Mouse (Mus musculus): ENCODE measurements at regions not wholly inside any gene's neighbourhood (a gene's known extent, or its start where the extent isn't known, plus 50 kb on each side); places are given as distances from the start of the nearest gene placed in this dataset.
"Not testable (repeated sequence)": the region's sequence is repeated elsewhere in the genome, so short reads cannot be mapped to it uniquely, and the experiment has no call there.

DNA sequence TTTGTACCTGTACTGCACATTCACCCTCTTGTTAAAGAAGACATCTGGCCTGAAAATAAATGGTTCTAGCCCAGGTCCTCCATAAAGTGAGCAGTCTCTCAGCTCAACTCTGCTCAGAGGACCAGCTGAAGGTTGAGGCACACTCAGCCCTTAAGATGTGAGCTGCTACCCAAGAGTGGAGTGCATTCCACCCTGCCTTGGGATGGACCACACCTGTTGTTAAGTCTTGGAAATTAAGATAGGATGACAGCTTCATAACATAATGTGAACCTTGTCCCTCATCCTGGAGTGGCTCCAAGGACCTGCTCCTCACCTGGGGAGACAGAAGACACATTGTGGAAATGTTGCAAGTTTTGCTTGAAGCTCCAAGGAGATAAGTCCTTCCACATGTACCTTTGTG, 200.5 kb upstream of the Thpo start:
- DNase-seq (ENCODE audit: extremely low spot score, low spot score); H3K9me3 ChIP-seq; H3K36me3 ChIP-seq (replicated peaks); H3K4me1 ChIP-seq; H3K4me3 ChIP-seq; H3K27me3 ChIP-seq (ENCODE audit: poor library complexity, severe bottlenecking); H3K27ac ChIP-seq: not testable (repeated sequence)

DNA sequence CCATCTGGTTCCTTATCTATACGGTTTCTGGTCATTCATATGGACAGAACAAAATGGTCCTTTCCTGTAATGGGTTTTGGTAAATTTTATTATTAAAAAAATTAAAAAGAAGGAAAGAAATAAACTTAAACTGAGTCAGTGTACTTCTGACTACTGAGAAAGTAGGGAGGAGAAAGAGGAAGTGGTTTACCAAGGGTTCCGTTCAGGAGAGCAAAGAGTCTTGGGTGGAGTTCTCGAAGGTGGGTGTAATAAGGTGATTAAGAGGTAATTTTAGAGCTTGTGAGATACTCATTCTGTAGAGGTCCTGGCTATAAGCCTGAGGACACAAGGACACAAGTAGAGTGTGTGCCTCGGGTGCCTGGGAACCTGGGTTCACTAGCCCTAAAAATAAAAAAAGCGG, 195.7 kb upstream of the Thpo start:
- not testable (repeated sequence) for DNase-seq (ENCODE audit: extremely low spot score, low spot score); H3K27ac ChIP-seq; H3K9me3 ChIP-seq; H3K4me3 ChIP-seq; H3K4me1 ChIP-seq; H3K27me3 ChIP-seq (ENCODE audit: poor library complexity, severe bottlenecking); H3K36me3 ChIP-seq (replicated peaks)
- WGBS = 89% methylated on average over 5 of the region's 5 CpGs

DNA sequence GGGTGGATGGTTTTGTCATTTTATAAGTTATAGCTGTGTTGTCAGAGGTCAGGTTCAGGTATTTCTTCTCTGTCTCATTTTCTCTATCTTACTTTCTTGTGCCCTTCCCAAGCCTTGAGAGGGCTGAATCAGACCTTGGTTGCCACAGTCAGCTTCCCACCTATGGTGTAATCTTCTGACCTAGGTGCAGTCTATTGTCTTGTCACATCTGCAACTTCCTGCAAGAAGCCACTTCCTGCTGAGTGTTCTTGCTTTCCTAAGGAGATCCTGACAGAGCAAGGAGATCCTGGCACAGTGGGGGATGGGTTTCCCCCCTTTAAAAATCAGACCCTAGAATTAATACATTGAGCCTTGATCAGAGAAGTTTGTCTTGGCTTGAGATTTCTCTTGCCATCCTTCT, 191.5 kb upstream of the Thpo start:
- DNase-seq (ENCODE audit: extremely low spot score, low spot score) = not testable (repeated sequence)

DNA sequence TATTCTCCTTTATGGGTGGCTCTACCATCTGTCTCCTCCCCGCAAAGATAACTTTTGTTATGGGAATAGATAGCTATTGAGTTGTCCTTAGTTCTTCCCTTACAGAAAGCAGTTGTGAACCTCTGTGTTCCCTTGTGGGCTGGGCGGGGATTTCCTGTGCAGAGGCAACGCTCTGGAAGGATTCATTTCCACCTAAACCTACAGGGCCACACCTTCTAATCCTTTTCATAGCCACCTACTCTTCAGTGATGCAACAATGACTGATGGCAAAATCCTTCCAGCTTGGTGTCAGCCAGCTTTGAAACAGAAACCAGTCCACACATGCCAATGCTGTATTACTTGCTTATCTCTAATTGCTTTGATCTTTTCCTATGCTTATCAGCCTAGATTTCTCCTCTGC, 176.6 kb upstream of the Thpo start:
- not testable (repeated sequence) for H3K4me1 ChIP-seq; H3K9me3 ChIP-seq; H3K36me3 ChIP-seq (replicated peaks); H3K27ac ChIP-seq; H3K4me3 ChIP-seq; H3K27me3 ChIP-seq (ENCODE audit: poor library complexity, severe bottlenecking); DNase-seq (ENCODE audit: extremely low spot score, low spot score)
- 84% methylated on average over 3 of the region's 3 CpGs for WGBS

More for the DNA sequence above, 191.5 kb upstream of the Thpo start:
- not testable (repeated sequence) for H3K4me3 ChIP-seq; H3K27me3 ChIP-seq (ENCODE audit: poor library complexity, severe bottlenecking); H3K36me3 ChIP-seq (replicated peaks); H3K27ac ChIP-seq; H3K9me3 ChIP-seq; H3K4me1 ChIP-seq

DNA sequence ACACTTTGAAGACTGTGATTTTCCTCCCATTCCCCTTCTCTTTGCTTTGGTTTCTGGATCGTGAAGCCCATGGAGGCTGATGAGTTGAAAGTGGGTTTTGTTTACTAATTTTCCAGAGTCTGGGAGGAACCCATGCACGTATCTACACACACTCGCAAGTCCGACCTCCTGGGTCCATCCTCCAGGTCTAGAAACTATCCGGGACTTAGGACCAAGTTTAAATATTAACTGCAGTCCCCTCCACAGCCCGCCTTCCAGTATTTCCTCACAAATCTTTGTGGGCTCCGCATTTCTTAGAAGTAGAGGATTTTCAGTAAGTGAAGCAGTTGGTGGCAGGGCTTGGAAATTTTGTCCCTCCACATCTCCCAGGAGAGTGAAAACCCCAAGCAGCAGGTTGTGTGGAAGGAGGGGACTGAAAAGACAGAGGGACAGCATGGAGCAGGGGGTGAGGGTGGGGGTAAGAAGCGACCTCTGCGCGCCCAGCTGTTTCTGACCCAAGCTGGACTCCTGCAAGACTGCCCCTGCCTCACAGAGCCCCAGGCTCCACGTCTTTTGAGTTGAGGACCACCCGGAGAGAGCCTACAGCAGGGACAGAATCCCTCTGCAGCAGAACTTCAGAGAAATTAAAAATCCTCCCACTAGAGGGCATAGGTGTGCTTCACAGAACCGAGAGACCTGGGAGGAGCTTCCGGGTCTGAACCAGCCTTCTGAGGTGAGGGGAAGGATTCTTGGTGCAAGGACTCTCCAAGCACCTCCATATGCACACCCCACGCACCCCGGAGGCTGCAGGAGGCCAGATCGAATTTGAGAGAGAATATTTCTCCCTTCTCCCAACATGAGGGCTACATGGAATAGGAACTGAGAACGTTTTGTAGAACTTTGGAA, 174.4 kb upstream of the Thpo start:
- peak; percentile 18 for DNase-seq (ENCODE audit: extremely low spot score, low spot score)
- 44% methylated on average over 18 of the region's 18 CpGs for WGBS
- not testable (repeated sequence) for H3K27me3 ChIP-seq (ENCODE audit: poor library complexity, severe bottlenecking); H3K36me3 ChIP-seq (replicated peaks); H3K27ac ChIP-seq; H3K4me3 ChIP-seq; H3K9me3 ChIP-seq; H3K4me1 ChIP-seq

DNA sequence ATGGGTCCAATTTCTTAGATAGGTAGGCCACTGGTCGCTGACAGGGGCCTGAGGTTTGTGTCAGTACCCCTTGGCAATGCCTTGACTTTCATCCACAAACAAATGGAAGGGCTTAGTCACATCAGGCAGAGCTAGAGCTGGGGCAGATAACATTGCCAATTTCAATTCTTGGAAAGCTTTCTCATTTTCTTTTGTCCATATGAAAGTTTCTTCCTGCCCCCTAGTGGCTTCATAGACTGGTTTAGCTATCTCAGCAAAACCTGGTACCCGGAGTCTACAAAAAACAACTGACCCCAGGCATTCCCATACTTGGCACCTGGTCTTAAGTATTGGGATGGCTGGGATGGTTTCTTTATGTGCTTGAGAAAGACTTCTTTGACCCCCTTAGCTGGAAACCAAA, 161.4 kb upstream of the Thpo start:
- no peak for DNase-seq (ENCODE audit: extremely low spot score, low spot score)
- H3K27me3 ChIP-seq (ENCODE audit: poor library complexity, severe bottlenecking) = no peaks in the 10 kb centered on the region
- H3K9me3 ChIP-seq = no peaks in the 10 kb centered on the region
- no peak overlapping the region for H3K27ac ChIP-seq
- WGBS = 60% methylated on average over 2 of the region's 2 CpGs
- no peaks in the 10 kb centered on the region for H3K36me3 ChIP-seq (replicated peaks)
- no peak overlapping the region for H3K4me3 ChIP-seq
- H3K4me1 ChIP-seq = no peaks in the 10 kb centered on the region; the same call in 1 of the 2 replicates

DNA sequence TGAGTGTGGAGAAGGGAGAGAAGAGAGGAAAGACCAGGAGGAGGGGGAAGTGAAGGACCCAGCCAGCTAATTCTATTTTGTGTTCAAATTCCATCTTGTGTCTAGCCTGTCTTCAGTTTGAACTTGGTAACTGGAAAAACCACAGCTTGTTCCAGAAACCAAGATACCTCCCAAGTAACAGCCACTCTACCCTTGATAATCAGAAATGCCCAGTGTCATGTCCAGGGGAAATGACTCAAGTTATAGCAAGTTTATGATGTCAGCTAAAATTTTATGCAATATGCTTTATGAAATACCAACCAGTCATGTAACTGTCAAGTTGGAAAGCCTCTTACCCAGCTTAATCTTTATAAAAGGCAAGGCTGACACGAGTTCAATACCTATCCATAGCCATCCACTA, 137.4 kb upstream of the Thpo start:
- H3K9me3 ChIP-seq = no peaks in the 10 kb centered on the region
- no peaks in the 10 kb centered on the region for H3K36me3 ChIP-seq (replicated peaks)
- H3K4me3 ChIP-seq = no peak overlapping the region
- DNase-seq (ENCODE audit: extremely low spot score, low spot score) = no peak
- H3K4me1 ChIP-seq = no peaks in the 10 kb centered on the region
- WGBS = 68% methylated on average over 1 of the region's 1 CpGs
- no peaks in the 10 kb centered on the region for H3K27me3 ChIP-seq (ENCODE audit: poor library complexity, severe bottlenecking)
- no peak overlapping the region for H3K27ac ChIP-seq

DNA sequence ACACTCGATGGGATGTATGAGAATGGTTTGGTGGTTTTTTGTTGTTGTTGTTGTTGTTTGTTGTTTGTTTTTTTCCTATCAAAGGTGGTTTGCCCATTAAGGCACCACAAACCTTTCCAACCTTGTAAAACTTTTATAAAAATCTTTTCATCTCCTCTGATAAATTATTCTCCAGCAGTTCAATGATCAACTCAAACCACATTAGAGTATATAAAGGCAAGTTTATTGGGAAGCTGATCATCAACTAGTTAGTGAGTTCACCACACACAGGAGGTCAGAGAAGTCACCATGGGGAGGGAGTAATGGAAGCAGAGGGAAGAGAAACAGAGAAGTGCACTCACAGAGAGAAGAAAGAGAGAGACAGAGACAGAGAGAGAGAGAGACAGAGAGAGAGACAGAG, 132.5 kb upstream of the Thpo start:
- Histone ChIP-seq H3K4me1 (no peaks in the 10 kb centered on the region), H3K9me3 (no peaks in the 10 kb centered on the region), H3K27ac (no peak overlapping the region), H3K36me3 (replicated peaks) (no peaks in the 10 kb centered on the region), H3K4me3 (no peak overlapping the region), H3K27me3 (ENCODE audit: poor library complexity, severe bottlenecking) (no peaks in the 10 kb centered on the region)
- 88% methylated on average over 1 of the region's 1 CpGs for WGBS
- DNase-seq (ENCODE audit: extremely low spot score, low spot score) = no peak

DNA sequence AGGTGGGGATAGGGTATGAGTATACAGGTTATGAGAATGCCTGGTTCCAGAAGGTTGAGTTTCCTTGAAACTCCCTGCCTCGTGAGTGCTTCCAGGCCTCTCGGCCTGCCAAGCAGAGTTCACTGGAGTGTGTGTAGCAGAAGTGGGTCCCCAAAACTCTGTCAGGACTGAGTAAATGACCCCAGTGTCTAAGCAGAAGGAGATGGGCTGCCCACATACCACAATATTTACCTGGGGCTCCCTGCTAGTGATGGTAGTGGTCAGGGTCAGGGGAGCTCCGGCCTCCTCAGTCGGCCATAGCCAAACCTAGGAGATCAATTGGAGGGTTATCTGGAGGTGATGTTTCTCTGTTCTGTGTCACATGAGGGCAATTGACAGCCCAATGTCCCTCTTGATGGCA, 126.9 kb upstream of the Thpo start:
- Histone ChIP-seq H3K4me3 (no peak overlapping the region), H3K4me1 (no peaks in the 10 kb centered on the region), H3K9me3 (no peaks in the 10 kb centered on the region), H3K27ac (no peak overlapping the region), H3K27me3 (ENCODE audit: poor library complexity, severe bottlenecking) (no peaks in the 10 kb centered on the region), H3K36me3 (replicated peaks) (no peaks in the 10 kb centered on the region)
- DNase-seq (ENCODE audit: extremely low spot score, low spot score) = no peak
- WGBS = 95% methylated on average over 4 of the region's 4 CpGs

DNA sequence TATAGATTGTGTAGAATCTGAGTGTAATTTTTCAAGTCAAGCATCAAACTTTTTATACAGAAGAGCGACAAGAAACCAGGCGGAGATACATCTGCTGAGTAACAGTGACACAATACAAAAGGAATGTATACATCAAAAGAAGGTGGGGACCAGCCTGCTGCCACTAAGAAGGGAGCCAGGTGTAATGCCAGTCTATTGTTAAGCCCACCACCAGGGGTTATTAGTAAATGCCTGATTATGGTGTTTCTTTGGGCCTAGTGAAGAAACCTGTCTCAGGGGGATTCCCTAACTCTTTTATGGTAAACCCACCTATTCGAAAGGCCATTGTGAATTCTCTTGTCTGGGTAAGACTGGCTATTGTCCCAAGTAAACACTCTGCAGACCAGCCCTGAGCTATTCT, 126.3 kb upstream of the Thpo start:
- not testable (repeated sequence) for H3K9me3 ChIP-seq; DNase-seq (ENCODE audit: extremely low spot score, low spot score)
- 87% methylated on average over 3 of the region's 3 CpGs for WGBS

DNA sequence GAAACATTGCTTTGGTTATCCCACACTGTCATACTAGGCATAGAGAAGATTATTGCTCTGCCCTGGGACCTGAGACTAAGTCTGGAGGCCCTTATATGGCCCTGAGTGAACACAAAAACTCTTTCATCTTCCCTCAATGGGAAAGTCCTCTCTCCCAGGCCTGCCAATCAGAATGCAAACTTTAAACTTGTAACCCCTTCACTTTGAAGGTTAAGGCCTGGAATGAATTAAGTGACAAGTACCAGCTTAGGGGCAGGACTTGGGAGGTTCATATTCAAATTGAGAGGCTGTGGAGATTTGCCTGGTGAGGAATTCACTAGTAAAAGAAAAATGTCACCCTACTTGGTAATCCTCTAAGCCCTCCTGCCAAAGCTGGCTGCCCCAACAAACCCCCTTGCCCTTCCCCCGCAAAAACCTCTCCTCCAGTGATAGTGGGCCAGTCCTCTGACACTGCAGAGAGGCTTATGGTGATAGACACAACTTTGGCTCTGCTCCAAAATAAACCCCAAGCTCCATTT, 120.4 kb upstream of the Thpo start:
- Histone ChIP-seq H3K9me3 (no peaks in the 10 kb centered on the region), H3K4me3 (no peak overlapping the region), H3K27me3 (ENCODE audit: poor library complexity, severe bottlenecking) (no peaks in the 10 kb centered on the region), H3K27ac (no peak overlapping the region), H3K4me1 (peaks cover 8% of the 10 kb centered on the region; the same call in 1 of the 2 replicates), H3K36me3 (replicated peaks) (no peaks in the 10 kb centered on the region)
- DNase-seq (ENCODE audit: extremely low spot score, low spot score) = no peak
- 71% methylated on average over 1 of the region's 1 CpGs for WGBS

More for the DNA sequence above, 126.3 kb upstream of the Thpo start:
- not testable (repeated sequence) for H3K36me3 ChIP-seq (replicated peaks); H3K27ac ChIP-seq; H3K4me1 ChIP-seq; H3K27me3 ChIP-seq (ENCODE audit: poor library complexity, severe bottlenecking); H3K4me3 ChIP-seq

DNA sequence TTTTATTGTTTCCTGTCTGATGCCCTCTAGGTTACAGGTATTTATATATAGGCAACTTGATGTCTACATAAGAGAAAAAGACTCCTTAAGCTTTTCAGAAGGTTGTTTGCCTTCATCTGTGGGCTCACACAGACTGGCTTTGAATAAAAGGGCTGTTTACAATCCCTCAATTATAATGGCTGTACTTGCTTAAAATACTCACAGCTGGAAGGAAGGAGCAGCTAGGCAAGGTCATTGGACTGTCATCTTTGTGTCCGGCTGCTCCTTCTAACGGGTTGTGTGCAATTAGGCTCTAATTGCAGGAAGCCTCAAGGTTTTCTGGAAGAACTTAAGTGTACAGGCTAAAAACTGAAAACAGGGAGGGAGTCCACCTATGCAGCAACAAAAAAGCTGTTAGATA, 103.8 kb upstream of the Thpo start:
- H3K27ac ChIP-seq = no peak overlapping the region
- WGBS = 15% methylated on average over 2 of the region's 2 CpGs

DNA sequence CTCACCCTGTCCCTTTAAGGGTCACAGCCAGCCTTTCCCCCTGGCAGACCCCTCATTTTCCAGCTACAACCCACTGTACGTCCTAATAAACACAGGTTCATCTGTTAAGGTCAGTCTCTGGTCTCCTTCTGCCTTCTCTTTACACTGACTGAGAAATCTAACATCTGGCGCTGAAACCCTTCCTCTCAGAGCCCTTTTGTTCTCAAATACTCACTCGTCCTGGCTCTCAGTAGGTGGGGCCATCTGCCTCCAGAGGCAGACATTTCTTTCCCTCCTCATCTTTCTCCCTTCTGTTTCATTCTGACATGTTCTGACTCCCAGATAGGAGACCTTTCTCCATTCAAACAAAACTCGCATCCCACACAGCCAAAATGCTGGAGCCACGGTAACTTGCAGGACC, 102.6 kb upstream of the Thpo start:
- Histone ChIP-seq H3K4me3 (no peak overlapping the region), H3K27me3 (ENCODE audit: poor library complexity, severe bottlenecking) (no peaks in the 10 kb centered on the region), H3K9me3 (no peaks in the 10 kb centered on the region), H3K27ac (peak overlapping the region; percentile 56), H3K36me3 (replicated peaks) (no peaks in the 10 kb centered on the region), H3K4me1 (peaks cover 18% of the 10 kb centered on the region)
- WGBS = 38% methylated on average over 5 of the region's 5 CpGs
- DNase-seq (ENCODE audit: extremely low spot score, low spot score) = no peak

More for the DNA sequence above, 103.8 kb upstream of the Thpo start:
- peaks cover 18% of the 10 kb centered on the region for H3K4me1 ChIP-seq
- no peaks in the 10 kb centered on the region for H3K36me3 ChIP-seq (replicated peaks)
- DNase-seq (ENCODE audit: extremely low spot score, low spot score) = no peak
- H3K4me3 ChIP-seq = no peak overlapping the region
- no peaks in the 10 kb centered on the region for H3K27me3 ChIP-seq (ENCODE audit: poor library complexity, severe bottlenecking)
- no peaks in the 10 kb centered on the region for H3K9me3 ChIP-seq

DNA sequence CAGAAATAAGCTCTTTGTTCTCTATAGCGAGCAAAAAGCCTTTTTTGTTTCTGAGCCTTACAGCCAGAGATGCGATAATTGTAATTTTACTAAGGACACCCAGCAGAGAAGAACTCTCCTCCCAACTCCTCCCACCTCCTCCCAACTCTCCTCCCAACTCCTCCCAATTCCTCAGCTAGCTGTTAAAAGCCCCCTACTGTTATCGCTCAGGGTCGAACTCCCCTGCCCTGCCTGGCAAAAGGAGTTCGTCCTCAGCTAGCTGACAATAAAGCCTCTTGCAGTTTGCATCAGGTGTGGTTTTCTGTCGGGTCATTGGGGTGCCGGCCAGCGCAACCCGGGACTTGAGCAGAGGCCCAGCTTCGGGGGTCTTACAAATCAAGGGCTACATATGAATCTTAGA, 99.5 kb upstream of the Thpo start:
- WGBS = 86% methylated on average over 10 of the region's 10 CpGs
- not testable (repeated sequence) for H3K36me3 ChIP-seq (replicated peaks); H3K27me3 ChIP-seq (ENCODE audit: poor library complexity, severe bottlenecking); DNase-seq (ENCODE audit: extremely low spot score, low spot score); H3K27ac ChIP-seq; H3K4me3 ChIP-seq; H3K9me3 ChIP-seq
- H3K4me1 ChIP-seq = peaks cover 32% of the 10 kb centered on the region

Data from forebrain, embryonic 10.5 days (tissue).